Mouse (Mus musculus): ENCODE measurements at regions not wholly inside any gene's neighbourhood (a gene's known extent, or its start where the extent isn't known, plus 50 kb on each side); places are given as distances from the start of the nearest gene placed in this dataset.

GRCm38 (mm10) chr13:15849129-15849528 lies 162.5 kb upstream of the Inhba start:
- TF ChIP-seq EP300 (IDR thresholded peaks at IDR 0.05; ENCODE audit: insufficient read depth, low read depth, low read length) (no peak), POLR2A (IDR thresholded peaks at IDR 0.05; ENCODE audit: insufficient read depth, low read length) (no peak), CTCF (IDR thresholded peaks at IDR 0.05; ENCODE audit: low read depth, low read length) (no peak)

Measured in ES-Bruce4 (cell line).